Mouse (Mus musculus) forebrain, postnatal 0 days (tissue): ENCODE measurements at regions not wholly inside any gene's neighbourhood (a gene's known extent, or its start where the extent isn't known, plus 50 kb on each side); places are given as distances from the start of the nearest gene placed in this dataset.

Source experiments
- ATAC-seq: fragments of 200-750 bp; cut with Nextera tagmentation; 2 replicates; pipeline ENCODE4 v1.8.0; 2017; ENCODE audit warnings: mild to moderate bottlenecking, moderate library complexity
- DNase-seq: peaks from one replicate; pipeline ENCODE4 v3.0.0-alpha.2; 2015
- H3K27ac ChIP-seq: fragments of 300-500 bp; sonication (generic); 2 replicates; pipeline ENCODE4 v1.5.1; 2014; ENCODE audit warnings: low read depth, mild to moderate bottlenecking, antibody characterized with exemption, low read length, moderate library complexity, mixed read lengths
- H3K27me3 ChIP-seq: fragments of 300-500 bp; sonication (generic); 2 replicates; pipeline ENCODE4 v1.6.1; 2014; ENCODE audit warnings: mild to moderate bottlenecking, low read length, mixed read lengths; ENCODE audit not compliant: insufficient read depth
- H3K36me3 ChIP-seq: fragments of 300-500 bp; sonication (generic); 2 replicates; pipeline ENCODE4 v1.6.1; 2014; ENCODE audit warnings: mild to moderate bottlenecking, moderate library complexity; ENCODE audit not compliant: insufficient read depth
- H3K4me1 ChIP-seq: fragments of 300-500 bp; sonication (generic); 2 replicates; pipeline ENCODE4 v1.6.1; 2014; ENCODE audit warnings: antibody characterized with exemption; ENCODE audit not compliant: insufficient read depth
- H3K4me2 ChIP-seq: fragments of 300-500 bp; sonication (generic); 2 replicates; pipeline ENCODE4 v1.6.1; 2014; ENCODE audit warnings: low read depth, mild to moderate bottlenecking, moderate library complexity
- H3K4me3 ChIP-seq: fragments of 300-500 bp; sonication (generic); 2 replicates; pipeline ENCODE4 v1.5.1; 2014; ENCODE audit warnings: low read depth, low read length, mixed read lengths
- H3K9ac ChIP-seq: fragments of 300-500 bp; sonication (generic); 2 replicates; pipeline ENCODE4 v1.6.1; 2014; ENCODE audit warnings: mild to moderate bottlenecking
- H3K9me3 ChIP-seq: fragments of 300-500 bp; sonication (generic); 2 replicates; pipeline ENCODE4 v1.6.1; 2016; ENCODE audit warnings: low read length
- CTCF ChIP-seq: sonication (generic); IDR thresholded peaks from 2 replicates; pipeline ENCODE4 v1.5.1; 2016; ENCODE audit warnings: antibody characterized with exemption, control low read depth, low read depth
- WGBS: fragments of 180-500 bp; shearing (Covaris S2); extraction: QIAGEN DNeasy Blood & Tissue Kit; methylation state at CpG from one replicate; pipeline ENCODE4 v1.1.7; 2014; 5-methylcytosine and 5-hydroxymethylcytosine counted together

- TF ChIP-seq CTCF: no peak
- no peaks in the 10 kb centered on the region for H3K36me3 ChIP-seq
- WGBS: 85% methylated on average over 6 of the region's 6 CpGs
- ATAC-seq (no peak), DNase-seq (no peak)
- H3K9ac ChIP-seq: no peak overlapping the region
- no peaks in the 10 kb centered on the region for H3K4me1 ChIP-seq
- no peaks in the 10 kb centered on the region for H3K27me3 ChIP-seq
- no peak overlapping the region for H3K4me3 ChIP-seq
- no peak overlapping the region for H3K4me2 ChIP-seq
- no peaks in the 10 kb centered on the region for H3K9me3 ChIP-seq
- H3K27ac ChIP-seq: no peak overlapping the region
Measured at GRCm38 (mm10) chr17:75936686-75937380, 385.1 kb upstream of the Fam98a start.

- H3K27ac ChIP-seq: no peak overlapping the region
- H3K4me1 ChIP-seq: no peaks in the 10 kb centered on the region
- H3K27me3 ChIP-seq: no peaks in the 10 kb centered on the region
- peak; percentile 20; the same call in 1 of the 2 replicates for ATAC-seq
- H3K9ac ChIP-seq: no peak overlapping the region
- DNase-seq: peak; percentile 77
- TF ChIP-seq CTCF: peak; percentile 81
- H3K9me3 ChIP-seq: no peaks in the 10 kb centered on the region
- WGBS: 52% methylated on average over 1 of the region's 1 CpGs
- H3K4me3 ChIP-seq: no peak overlapping the region
- H3K36me3 ChIP-seq: no peaks in the 10 kb centered on the region
- H3K4me2 ChIP-seq: no peak overlapping the region
Measured at GRCm38 (mm10) chr17:75931022-75931421, 379.3 kb upstream of the Fam98a start.

GRCm38 (mm10) chr17:75920240-75920639 is 368.5 kb upstream of the Fam98a start:
- peak; percentile 13 for DNase-seq
- TF ChIP-seq CTCF: no peak
- H3K27me3 ChIP-seq: no peaks in the 10 kb centered on the region
- no peaks in the 10 kb centered on the region for H3K9me3 ChIP-seq
- H3K4me1 ChIP-seq: no peaks in the 10 kb centered on the region
- no peak overlapping the region for H3K27ac ChIP-seq
- no peaks in the 10 kb centered on the region for H3K36me3 ChIP-seq
- ATAC-seq: no peak; the same call in 1 of the 2 replicates
- no peak overlapping the region for H3K4me3 ChIP-seq
- H3K9ac ChIP-seq: no peak overlapping the region
- no peak overlapping the region for H3K4me2 ChIP-seq
- 48% methylated on average over 2 of the region's 2 CpGs for WGBS

GRCm38 (mm10) chr17:75917020-75917419 is 365.3 kb upstream of the Fam98a start:
- TF ChIP-seq CTCF: no peak
- H3K4me1 ChIP-seq: no peaks in the 10 kb centered on the region
- ATAC-seq: no peak
- no peak overlapping the region for H3K9ac ChIP-seq
- H3K4me2 ChIP-seq: no peak overlapping the region
- no peak for DNase-seq
- 83% methylated on average over 4 of the region's 4 CpGs for WGBS
- no peak overlapping the region for H3K27ac ChIP-seq
- no peaks in the 10 kb centered on the region for H3K9me3 ChIP-seq
- H3K27me3 ChIP-seq: no peaks in the 10 kb centered on the region
- no peaks in the 10 kb centered on the region for H3K36me3 ChIP-seq
- H3K4me3 ChIP-seq: no peak overlapping the region

GRCm38 (mm10) chr17:75916590-75916989 is 364.8 kb upstream of the Fam98a start:
- Histone ChIP-seq H3K27me3 (no peaks in the 10 kb centered on the region), H3K4me1 (no peaks in the 10 kb centered on the region), H3K4me2 (no peak overlapping the region), H3K27ac (no peak overlapping the region), H3K9me3 (no peaks in the 10 kb centered on the region), H3K9ac (no peak overlapping the region), H3K4me3 (no peak overlapping the region), H3K36me3 (no peaks in the 10 kb centered on the region)
- ATAC-seq (no peak), DNase-seq (no peak)
- TF ChIP-seq CTCF: no peak
- WGBS: 90% methylated on average over 2 of the region's 2 CpGs

GRCm38 (mm10) chr17:75915256-75915655 is 363.5 kb upstream of the Fam98a start:
- DNase-seq (no peak), ATAC-seq (no peak)
- no peak overlapping the region for H3K4me3 ChIP-seq
- no peaks in the 10 kb centered on the region for H3K36me3 ChIP-seq
- no peaks in the 10 kb centered on the region for H3K4me1 ChIP-seq
- WGBS: 58% methylated on average over 1 of the region's 1 CpGs
- H3K27ac ChIP-seq: no peak overlapping the region
- no peak overlapping the region for H3K9ac ChIP-seq
- no peaks in the 10 kb centered on the region for H3K9me3 ChIP-seq
- H3K27me3 ChIP-seq: no peaks in the 10 kb centered on the region
- H3K4me2 ChIP-seq: no peak overlapping the region
- TF ChIP-seq CTCF: no peak

GRCm38 (mm10) chr17:75907085-75907484 is 355.3 kb upstream of the Fam98a start:
- WGBS: 83% methylated on average over 3 of the region's 3 CpGs
- no peak for ATAC-seq
- H3K27me3 ChIP-seq: no peaks in the 10 kb centered on the region

More at GRCm38 (mm10) chr17:75907085-75907484, 355.3 kb upstream of the Fam98a start:
- TF ChIP-seq CTCF: no peak
- Histone ChIP-seq H3K4me1 (no peaks in the 10 kb centered on the region), H3K36me3 (no peaks in the 10 kb centered on the region), H3K9ac (no peak overlapping the region), H3K27ac (no peak overlapping the region), H3K4me2 (no peak overlapping the region), H3K9me3 (no peaks in the 10 kb centered on the region), H3K4me3 (no peak overlapping the region)
- no peak for DNase-seq
